Mouse (Mus musculus) C2C12 (cell line): ENCODE results near the gene Tmem121.
"Not testable (repeated sequence)": the region's sequence is repeated elsewhere in the genome, so short reads cannot be mapped to it uniquely, and the experiment has no call there.

Source experiments
- CEBPB ChIP-seq: IDR thresholded peaks from one replicate; pipeline ENCODE4 v1.6.1; 2011; ENCODE audit warnings: low read depth, mild to moderate bottlenecking, control low read depth, moderate library complexity
- CTCF ChIP-seq: IDR thresholded peaks from one replicate; pipeline ENCODE4 v1.5.1; 2011; ENCODE audit not compliant: control insufficient read depth, insufficient read depth, insufficient read length
- FOSL1 ChIP-seq: IDR thresholded peaks from one replicate; pipeline ENCODE4 v1.8.0; 2011; ENCODE audit warnings: mild to moderate bottlenecking, low read length; ENCODE audit not compliant: poor library complexity, insufficient read depth, severe bottlenecking
- MAX ChIP-seq: IDR thresholded peaks from one replicate; pipeline ENCODE4 v1.6.1; 2011; ENCODE audit warnings: mild to moderate bottlenecking, control low read depth
- MYOD1 ChIP-seq: IDR thresholded peaks from one replicate; pipeline ENCODE4 v1.6.1; 2011; ENCODE audit warnings: low read depth; ENCODE audit not compliant: control insufficient read depth, insufficient read length
- MYOG ChIP-seq: IDR thresholded peaks from one replicate; pipeline ENCODE4 v1.6.1; 2011; ENCODE audit not compliant: control insufficient read depth, insufficient read length; ENCODE audit errors: extremely low read depth
- USF1 ChIP-seq: IDR thresholded peaks from one replicate; pipeline ENCODE4 v1.6.1; 2011; ENCODE audit warnings: low read depth, mild to moderate bottlenecking, control low read depth, moderate library complexity

DNA sequence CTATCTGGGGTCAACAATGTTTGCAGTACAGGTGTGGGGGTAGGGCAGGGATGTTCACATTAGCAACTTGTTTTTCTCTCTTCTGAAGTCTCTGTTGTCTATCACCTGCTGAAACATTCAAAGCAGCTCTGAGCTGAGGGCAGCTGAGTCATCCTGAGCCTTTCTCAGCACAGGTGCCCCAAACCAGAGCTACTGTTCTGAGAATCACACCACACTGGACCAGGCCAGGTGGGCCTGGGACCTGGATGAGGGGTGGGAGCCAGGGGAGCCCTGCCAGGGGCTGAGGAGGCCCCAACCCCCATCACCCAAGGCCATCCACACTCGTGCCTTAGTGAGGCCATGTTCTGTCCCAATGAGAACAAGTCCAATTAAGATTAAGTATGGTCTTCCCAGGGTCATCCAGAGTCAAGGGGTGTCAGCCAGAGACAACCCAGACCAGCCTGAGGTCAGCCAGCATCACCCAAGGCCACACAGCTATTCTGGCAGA lies 46.6 kb downstream of the Tmem121 start:
- TF ChIP-seq CTCF, MYOG, CEBPB, MYOD1, MAX, USF1, FOSL1: not testable (repeated sequence)
